13 mouse cellular contexts compared by ENCODE assay signal in the genomic region with DNA sequence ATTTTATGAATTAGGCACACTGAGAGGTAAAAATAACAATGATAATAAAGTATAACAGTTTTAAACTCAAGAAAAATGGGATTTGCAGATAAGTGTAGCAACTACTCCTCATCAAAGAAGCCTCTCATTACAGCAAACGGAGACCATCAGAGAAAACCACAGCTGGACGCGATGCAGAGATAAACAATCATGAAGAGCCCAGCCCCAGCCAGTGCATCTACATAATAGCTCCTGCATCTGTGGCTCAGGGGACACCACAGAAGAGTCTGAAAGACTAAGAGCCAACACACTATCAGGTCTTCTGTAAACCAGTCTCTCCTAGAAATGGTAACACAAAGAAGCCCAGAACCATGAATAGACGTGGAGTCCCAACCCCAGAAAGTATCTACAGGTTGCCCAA.
"Had no signal": no experiment of that assay in that cellular context is flagged by ENCODE, and none has a peak within 500 bp of the region (broad histone marks: within the 10 kb centered on the region; RNA-seq: fewer than 3 reads in every experiment).

No protein-coding gene starts in this region.

- ATAC-seq: intestine, embryonic 16.5 days had no signal

- H3K4me3 ChIP-seq: limb, embryonic 12.5 days; lung, embryonic 15.5 days; midbrain, embryonic 10.5 days; myocyte; stomach, embryonic 15.5 days had no signal

- H3K4me2 ChIP-seq: limb, embryonic 12.5 days; lung, embryonic 15.5 days; stomach, embryonic 15.5 days had no signal

- H3K9me3 ChIP-seq: limb, embryonic 12.5 days; lung, embryonic 15.5 days; midbrain, embryonic 10.5 days; stomach, embryonic 15.5 days had no signal

- H3K4me1 ChIP-seq: limb, embryonic 12.5 days; lung, embryonic 15.5 days; stomach, embryonic 15.5 days had no signal

- H3K27ac ChIP-seq: kidney, postnatal 0 days; limb, embryonic 12.5 days; lung, embryonic 15.5 days; midbrain, embryonic 10.5 days; stomach, embryonic 15.5 days had no signal

- H3K36me3 ChIP-seq: limb, embryonic 12.5 days; lung, embryonic 15.5 days; midbrain, embryonic 10.5 days; stomach, embryonic 15.5 days had no signal

- H3K9ac ChIP-seq: limb, embryonic 12.5 days; lung, embryonic 15.5 days; stomach, embryonic 15.5 days had no signal

- H3K27me3 ChIP-seq: limb, embryonic 12.5 days; lung, embryonic 15.5 days; stomach, embryonic 15.5 days had no signal

- DNase-seq: kidney, adult 9 months; kidney, postnatal 36 days; lung, postnatal 14 days; midbrain, embryonic 14.5 days; right cerebral cortex, postnatal 14 days; thymus, postnatal 36 days had no signal
